Mouse (Mus musculus) NIH3T3 (cell line): ENCODE data around the gene Abr.

ENCODE experiments used
- DNase-seq: peaks from one replicate; pipeline ENCODE4 v3.0.0-alpha.2; 2012; ENCODE audit warnings: low read depth

The Abr gene

GRCm38 (mm10) chr11:76374491-76375185 lies 247.5 kb downstream of the Abr start:
- DNase-seq: peak; percentile 96

DNA sequence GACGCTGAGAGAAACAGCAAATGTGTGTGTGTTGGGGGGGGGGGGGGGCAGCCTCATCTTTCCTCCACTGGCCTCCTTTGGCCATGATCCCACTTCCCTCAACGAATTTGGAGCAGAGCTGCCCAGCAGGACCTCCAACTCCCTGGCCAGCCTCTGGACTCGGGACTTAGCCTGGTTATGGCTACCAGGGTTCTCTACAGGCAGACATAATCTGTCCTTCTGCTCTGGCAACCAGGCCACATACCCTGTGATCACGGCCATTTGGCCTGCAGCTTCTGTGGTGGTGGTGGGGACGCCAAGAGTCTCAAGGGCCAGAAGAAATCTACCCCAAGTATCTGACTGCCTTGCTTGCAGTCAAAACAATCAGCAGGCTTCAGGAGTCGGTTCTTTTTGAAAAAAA lies 249.6 kb downstream of the Abr start:
- DNase-seq: peak; percentile 12

GRCm38 (mm10) chr11:76372120-76372519 lies 250.0 kb downstream of the Abr start:
- DNase-seq: peak; percentile 20

GRCm38 (mm10) chr11:76370491-76370890 lies 251.6 kb downstream of the Abr start:
- no peak for DNase-seq
